Mouse (Mus musculus) testis, postnatal 10 days (tissue): Measurements from ENCODE around the gene Cenpx.
A peak's percentile ranks its signal among the peaks of the same experiment; 100 is the strongest.
"Not testable (repeated sequence)": the region's sequence is repeated elsewhere in the genome, so short reads cannot be mapped to it uniquely, and the experiment has no call there.

Experiments
- DNase-seq: peaks from one replicate; pipeline ENCODE4 v3.0.0; 2021; ENCODE audit warnings: low spot score

Gene Cenpx

DNA sequence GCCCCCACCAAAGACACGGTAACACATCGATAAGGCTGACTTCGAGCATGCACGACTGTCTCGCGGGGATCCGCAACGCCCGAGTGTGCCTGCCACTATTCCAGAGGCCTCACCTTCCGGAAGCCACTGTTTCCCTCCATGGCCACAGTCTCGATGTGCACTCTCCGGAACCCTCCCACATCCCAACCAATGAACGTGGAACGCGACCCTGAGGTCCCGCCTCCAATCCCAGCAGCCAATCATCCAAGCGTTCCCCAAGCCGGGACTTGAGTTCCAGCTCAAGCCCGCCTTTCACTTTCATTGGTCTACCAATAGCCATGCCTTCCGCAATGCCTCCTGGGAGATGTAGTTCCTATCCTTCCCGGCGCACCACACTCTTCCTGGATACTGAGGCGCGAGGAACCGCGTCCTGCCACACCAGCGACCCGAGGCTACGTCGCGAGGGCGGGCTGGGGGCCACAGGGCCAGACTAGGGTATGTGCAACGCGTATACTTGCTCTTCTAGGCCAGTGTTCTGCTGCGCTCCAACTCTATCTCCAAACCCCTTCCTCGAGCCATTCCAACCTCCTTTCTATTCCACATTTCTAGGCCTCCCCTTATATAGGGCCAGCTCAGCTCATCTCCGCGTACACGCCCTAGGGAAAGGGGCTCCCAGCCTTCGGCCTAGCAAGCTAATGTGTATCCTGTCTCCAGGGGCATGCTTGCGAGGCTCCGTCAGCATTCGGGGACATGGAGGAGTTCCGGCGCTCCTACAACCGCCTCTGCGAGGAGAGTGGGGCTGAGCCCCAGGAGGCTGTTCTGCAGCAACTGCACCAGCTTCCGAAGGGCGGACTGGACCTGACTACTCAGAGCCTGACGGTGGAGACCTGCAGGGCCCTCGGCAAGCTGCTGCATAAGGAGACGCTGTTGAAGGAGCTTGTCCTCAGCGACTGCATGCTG, at the start of gene Cenpx, which contains the start of gene Lrrc45:
Gene Cenpx (minus strand): TSS at position 159 of the 939 bp plus-strand sequence.
Gene Lrrc45 (plus strand): TSS at position 346 of the 939 bp plus-strand sequence.
- peak; percentile 95 for DNase-seq

DNA sequence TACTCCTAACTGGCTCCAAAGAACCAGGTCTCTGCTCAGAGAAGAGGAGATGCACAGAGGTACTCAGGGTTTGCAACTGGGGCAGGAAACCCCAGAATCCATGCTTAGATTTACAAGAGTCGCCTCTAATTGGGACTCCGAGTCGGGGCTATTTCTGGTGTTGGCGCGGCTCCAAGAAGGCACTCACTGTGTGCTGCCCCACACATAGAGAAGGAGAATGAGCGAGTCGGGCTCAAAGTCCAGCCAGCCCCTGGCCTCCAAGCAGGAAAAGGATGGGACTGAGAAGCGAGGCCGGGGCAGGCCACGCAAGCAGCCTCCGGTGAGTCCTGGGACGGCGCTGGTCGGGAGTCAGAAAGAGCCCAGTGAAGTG, 49.1 kb upstream of the Cenpx start, which contains the start of gene Hmga1b:
Gene Hmga1b (plus strand): TSS at position 123 of the 370 bp plus-strand sequence.
- DNase-seq, result not testable (repeated sequence)

DNA sequence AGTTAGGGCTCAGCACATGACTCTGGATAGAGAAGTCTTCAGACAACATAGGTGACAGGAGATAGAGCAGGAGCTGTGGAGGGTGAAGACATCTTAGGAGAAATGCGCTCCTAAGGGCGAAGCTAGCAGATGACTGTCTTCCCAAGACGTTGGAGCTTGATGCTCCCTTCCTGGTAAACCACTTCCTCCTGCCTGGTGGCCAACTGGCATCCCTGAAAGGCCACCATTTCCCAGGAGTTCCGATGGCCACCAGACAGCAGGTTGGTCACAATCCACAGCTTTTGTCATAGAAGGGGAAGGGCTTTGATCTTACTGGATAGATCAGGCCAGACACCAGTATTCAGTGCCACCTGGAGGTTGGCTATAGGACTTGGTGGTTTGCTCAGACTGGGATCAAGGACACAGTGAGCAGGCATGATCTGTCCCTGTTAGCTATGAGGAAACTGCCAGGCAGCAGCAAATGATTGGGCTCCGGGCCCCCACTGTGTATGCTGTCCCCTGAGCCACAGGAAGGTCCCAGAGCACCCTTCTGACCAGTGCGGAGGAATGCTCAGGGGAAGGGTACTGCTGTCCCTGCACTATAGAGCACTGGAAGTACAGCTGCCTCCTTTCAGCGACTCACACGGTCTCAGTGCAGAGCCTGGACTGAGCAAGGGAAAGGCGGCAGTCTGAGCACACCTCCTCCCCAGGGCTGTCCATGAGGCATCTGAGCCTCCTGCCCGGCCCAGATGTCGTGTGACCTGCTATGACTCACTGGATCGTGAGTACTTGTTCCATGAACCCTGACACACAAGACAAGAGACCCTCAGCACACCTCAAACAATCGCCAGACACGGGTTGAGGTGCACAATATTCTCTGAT, 48.5 kb upstream of the Cenpx start:
- no peak for DNase-seq

DNA sequence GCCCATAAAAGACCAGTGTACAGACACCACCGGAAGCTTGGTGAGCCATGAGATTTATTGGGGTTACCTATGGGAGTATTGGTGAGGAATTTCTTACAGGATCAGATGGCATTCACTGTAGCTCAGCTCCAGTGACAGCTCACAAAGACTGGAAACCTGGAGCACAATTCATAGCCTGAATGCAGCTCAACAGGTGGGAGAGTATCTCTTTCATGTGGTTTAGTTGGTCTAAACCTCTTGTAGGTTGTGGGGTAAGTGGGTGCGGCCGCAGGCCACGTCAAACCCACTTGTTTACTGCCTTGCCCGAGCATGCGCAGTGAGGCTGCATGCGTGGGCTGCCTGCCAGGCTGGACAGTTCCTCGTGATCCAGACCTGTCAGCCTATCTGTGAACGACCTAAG, 46.7 kb upstream of the Cenpx start:
- no peak for DNase-seq

DNA sequence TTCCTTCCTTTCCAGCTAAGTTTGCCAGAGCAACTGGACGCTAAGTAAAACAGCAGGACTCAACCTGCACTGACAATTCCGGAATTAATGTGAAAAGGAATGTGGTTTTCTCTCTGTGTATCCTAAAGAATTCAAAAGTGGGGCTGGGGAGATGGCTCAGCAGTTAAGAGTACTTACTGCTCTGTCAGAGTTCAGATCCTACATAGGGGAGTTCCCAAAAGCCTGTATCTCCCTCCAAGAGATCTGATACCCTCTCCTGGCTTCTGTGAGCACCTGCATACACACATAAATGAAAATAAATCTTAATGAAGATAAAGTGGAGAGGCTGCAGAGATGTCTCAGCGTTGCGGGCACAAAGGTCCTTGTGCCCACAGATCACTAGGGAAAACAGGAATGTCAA, 38.1 kb upstream of the Cenpx start:
- no peak for DNase-seq

DNA sequence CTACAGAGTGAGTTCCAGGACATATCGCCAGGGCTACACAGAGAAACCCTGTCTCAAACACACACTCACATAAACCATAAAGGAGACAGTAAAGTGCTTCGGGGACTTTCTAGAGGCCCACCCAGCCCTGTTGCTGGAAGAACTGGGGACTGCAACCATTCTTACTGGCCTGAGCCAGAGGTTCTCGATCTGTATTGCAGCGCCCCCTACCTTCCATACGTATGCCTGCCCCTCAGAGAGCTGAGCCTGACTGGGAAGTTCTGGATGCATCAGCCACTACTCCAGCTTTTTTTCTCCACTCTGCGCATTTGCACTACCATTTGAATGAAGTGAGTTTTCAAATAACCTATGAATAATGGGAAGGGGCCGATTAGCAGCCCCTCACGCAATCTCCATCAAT, 35.9 kb upstream of the Cenpx start:
- no peak for DNase-seq

DNA sequence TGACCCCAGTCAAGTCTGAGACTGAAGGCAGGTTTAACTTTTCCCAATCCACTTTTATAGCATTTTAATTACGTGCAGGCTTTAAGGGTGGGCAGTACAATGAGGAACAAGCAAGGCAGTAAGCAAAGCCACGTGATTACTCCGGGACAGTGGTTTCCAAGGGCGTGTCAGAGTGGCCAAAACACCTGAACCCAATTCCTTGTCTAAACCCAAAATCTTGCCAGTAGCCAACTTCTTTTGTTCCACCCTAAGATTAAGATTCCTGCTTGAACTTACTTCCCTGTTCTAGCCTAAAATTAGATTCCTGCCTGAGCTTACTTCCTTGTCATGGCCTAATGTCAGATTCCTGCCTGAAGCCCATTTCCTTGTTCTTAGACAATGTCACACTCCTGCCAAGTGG, 34.4 kb upstream of the Cenpx start:
- no peak for DNase-seq

DNA sequence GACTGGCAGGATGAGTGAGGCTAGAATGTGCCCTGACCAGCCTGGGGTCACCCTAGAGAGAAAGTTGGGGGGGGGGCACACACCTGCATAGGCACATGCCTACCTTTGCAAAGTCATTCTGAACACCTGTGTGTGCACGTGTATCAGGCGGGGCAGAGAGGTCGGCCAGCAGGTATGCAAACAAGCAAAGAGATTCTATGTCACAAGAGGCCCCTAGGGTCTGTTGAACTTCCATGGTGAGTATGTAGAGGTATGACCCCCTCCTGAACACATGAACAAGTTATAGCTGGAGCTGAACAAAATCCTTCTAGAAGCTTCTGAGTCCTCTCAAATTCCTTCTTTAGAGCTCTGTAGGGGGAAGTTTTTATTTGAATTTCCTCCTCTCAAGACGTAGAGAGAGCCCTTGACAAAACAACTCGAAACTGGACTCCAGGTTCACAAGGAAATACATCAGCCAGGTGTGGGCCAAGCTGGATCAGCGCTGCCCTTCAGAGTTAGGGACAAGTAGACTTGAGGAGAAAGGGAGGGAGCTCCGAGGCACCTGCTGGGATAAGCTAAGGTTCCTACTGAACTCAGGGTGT, 30.7 kb upstream of the Cenpx start:
- DNase-seq, result no peak

DNA sequence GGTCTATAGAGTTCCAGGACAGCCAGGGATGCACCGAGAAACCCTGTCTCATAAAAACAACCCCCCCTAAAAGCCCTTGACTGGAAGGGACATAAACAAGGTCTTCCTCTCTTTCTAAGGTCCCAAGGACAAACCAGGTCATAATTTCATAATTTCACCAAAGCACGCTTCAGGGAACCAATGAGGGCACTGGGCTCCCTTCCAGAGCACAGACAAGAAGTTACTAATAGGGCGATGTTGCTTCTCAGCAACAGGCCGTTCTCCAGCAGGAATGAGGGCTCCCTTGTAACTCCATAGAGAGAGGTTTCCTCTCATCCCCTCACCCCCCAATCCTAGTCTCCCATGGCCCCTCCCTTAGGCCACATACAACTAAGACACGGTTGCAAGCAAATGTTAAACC, 27.4 kb upstream of the Cenpx start:
- DNase-seq, result no peak

DNA sequence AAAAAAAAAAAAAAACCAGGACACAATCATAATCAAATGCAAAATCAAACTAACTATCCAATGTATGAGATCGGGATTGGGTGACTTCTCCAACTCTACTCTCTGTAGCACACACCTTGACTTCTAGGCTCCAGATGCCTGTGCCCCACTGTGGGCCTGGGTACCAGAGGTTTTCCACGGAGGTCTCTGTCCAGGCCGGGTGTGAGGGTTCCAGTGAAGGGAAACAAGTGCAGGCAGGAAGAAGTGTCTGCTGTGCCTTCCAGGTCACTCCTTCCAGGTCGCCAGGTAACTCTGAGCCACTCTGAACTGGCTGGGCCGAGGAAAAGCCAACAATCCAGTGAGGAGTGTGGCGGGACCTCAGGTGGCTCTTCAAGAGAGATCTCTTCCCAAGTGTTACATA, 22.9 kb upstream of the Cenpx start:
- no peak for DNase-seq

DNA sequence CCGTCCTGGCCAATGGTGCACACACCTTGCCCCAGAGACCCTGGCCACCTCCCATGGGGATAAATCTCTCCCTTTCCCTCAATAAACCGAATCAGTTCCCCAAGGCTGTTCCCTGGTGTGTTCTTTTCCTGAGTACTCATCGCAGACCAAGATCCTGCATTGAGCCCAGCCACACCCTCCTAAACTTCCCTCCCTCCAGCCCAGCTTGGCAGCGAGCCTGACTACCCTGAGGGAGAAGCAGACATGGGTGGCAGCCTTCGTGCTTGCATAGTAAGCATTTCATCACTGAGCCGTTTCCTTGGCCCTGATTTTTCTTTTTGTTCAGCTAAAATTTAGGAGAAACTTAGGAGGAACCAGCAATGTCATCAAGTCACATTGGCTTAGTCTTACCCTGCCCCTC, 20.0 kb upstream of the Cenpx start:
- DNase-seq, result no peak

DNA sequence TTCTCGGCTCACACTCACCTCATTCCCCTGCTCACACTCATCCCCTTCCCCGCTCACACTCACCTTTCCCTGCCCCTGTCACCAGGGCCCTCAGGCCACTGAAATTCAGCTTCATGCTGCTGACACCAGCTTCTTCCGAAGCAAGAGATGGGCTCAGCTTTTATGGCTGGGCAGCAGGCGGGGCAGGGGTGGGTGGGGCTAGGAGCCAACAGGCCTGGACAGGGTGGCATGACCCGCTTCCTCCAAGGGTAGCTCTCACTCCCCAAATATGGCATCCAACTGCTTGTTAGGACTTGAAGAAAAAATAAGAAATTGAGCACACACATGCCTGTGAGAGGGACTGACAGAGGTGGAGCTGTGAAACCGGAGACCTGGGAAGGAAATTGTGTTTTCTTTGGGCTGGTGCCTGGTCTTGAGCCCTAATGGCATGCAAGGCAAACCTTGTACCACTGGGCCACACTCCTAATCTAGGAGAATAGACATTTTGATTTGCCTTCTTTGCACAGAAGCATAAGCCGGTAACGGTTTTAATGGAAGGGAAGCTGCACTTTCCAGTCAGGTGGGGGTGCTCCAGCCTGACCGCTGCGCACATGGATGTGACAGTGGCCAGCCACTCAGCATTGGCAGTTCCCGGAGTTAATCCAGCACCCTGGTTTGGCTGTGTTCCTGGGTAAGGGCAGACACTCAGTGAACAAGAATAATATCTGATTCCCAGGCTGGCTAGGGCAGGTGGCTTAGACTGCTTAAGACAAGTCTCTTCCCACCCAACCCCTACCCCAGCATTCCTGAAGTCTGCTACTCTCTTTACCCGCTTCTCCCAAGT, 18.5 kb upstream of the Cenpx start, which contains the start of gene Cbr2:
Gene Cbr2 (minus strand): TSS at position 257 of the 823 bp plus-strand sequence.
- DNase-seq, result no peak

DNA sequence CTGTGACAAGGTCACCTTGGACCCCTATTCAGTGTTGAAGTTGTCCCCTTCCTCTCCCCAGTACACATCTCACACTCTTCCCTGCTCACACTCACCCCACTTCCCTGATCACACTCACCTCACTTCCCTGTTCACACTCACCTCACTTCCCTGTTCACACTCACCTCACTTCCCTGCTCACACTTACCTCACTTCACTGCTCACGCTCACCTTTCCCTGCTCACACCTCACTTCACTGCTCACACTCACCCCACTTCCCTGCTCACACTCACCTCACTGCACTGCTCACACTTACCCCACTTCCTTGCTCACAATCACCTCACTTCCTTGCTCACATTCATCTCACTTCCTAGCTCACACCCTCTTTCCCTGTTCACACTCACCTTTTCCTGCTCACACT, 17.9 kb upstream of the Cenpx start:
- DNase-seq, result no peak

DNA sequence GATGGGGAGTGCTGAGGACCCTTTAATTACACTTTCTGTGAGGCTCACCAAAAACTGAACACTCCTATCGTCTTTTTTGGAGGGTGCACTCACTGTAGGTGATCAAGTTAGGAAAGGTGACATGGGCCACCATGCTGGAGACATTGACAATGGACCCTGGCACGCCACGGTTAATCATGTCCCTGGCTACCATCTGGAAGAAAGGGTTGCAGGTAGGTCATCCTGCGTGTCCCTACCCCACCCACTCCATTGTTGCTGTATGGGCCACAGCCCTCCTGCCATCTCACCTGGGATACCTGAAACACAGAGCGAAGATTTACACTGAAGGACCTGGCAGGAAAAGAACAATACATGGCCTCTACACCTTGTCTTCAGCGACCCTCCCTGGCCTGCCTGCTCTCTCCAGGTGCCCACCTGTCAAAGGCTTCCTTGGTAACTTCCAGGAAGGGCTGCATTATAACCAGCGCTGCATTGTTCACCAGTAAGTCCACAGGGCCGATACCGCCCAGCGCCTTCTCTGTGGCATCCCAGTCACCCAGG, 16.9 kb upstream of the Cenpx start:
- no peak for DNase-seq

DNA sequence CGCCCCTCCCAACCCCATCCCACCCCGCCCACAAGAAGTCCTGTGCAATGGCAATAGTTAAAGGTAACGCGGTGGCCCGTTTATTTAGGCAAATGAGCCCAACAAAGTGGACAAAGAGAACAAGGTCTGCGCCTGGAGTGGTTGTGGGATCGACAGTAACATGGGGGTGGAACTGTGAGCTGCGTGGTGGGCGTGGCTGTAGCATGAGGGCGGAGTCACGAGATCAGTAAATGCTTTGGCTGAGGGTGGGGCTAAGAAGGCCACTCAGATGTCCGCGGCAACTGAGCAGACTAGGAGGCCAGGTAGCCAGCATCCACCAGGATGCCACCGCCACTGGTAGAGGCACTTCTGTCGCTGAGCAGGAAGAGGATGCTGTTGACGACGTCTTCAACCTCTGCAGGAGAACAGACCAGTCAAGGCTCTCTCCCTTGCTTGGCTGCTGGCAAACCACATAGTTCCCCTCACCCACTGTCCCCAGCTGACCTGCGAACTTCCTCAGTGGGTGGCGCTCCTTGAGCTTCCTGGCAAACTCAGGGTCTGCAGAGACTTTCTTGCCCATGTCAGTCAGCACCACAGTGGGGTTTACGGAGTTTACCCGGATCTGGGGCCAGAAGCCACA, 16.0 kb upstream of the Cenpx start:
- DNase-seq, result peak; percentile 70

DNA sequence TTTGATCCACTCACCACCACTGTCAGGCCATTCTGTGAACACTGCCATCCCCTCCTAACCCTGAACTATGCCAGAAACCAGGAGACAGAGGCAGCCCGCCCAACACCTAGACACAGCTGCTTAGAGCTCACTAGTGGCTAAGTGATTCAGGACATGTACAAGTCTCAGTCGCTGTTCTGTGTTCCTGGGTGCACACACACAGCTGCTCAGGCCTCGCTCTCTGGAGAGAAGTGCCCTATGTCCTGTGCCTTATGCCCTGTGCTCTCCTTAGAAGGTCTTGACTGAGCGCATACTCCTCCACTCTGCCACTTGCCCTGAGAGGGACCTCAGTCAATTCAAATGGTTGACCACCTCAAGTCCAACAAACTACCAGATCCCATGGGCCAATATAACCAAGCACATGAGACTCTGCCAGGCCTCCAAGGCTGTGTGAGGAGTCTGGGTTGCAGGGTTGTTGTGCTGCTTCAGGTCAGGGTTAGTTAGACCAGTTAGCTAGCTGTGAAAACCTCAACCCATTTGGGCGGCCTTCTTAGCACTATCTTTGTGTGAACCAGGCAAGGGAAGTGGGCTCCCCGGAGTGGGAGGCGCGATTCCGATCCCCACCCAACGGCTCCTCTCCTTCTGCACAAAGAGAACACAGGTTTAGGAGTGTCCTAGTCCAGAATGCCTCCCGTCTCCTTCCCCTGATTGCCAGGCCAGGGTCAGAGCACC, 15.1 kb upstream of the Cenpx start:
- DNase-seq, result no peak

DNA sequence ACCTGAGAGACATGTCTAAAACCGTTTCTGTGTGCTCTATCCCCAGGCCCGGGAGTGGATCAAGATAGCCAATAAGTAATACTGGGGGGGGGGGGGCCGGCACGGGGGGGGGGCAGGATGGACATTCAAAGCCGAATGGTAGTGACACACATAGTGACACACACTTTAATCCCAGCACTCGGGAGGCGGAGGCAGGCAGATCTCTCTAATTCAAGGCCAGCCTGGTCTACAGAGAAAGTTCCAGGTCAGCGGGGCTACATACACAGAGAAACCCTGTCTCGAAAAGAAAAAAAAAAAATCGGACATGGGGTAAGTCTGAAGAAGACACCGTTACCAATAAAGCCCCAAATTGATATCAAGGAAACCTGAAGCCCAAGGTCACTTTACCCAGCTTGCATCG, 14.0 kb upstream of the Cenpx start:
- no peak for DNase-seq

DNA sequence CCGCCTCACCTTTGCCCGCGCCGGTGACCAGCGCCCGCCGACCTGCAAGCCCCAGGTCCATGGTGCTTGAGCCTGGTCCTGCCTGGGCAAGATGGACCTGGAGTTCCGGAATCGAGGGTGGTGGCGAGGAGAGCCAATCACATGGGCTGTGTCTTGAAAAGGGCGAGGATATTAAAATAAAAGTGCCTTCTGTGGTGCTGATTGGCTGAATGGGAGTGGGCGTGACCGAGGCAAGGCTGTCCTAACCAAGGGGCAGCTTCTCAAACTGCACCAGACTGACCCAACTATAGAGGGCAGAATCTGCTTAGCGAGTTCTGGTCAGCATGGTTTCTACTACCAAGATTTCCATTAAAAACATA, 13.6 kb upstream of the Cenpx start, which contains the start of gene Dcxr:
Gene Dcxr (minus strand): TSS at position 113 of the 359 bp plus-strand sequence.
- peak; percentile 87 for DNase-seq

DNA sequence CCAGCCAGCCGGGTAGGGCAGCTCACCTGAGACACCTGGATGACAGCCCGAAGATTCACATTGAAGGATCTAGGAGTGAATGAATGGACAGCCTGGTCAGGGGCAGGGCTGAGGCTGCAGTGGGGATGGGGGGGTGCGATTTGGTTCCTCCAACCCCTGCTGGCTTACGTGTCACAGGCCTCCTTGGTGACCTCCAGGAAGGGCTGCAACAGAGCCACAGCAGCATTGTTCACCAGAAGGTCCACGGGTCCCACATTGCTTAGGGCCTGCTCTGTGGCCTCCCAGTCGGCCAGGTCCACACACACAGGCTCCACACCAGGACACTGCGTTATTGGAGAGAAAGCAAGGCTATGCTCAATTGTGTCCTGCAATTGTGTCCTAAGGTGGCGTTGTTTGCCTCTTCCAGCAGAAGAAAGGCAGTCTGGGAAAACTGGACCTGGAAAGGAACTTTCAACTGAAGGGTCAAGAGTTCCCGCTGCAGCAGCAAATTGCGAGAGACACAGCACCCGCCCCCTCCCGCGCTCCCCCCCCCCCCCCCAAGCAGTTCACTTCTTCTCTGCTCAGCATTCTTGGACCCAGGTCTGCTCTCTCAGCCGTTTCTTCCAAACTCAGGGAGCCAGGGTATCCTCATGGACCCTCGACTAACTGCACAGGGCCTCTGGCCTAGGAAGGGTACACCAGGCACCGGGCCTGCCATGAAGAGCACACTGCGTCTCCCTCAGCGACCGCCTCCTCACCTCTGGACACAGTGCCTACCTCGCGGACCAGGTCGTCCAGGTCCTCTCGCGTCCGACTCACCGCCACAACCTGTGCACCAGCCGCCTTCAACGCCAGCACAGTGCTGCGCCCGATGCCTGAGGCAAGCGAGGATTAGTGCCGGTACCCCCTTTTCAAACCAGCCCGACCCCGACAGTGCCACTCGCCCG, 13.0 kb upstream of the Cenpx start:
- DNase-seq, result no peak
